Mouse (Mus musculus): ENCODE data around the gene Aff2. TPM values are rescaled to one million over a fixed set of nuclear protein-coding genes. Genes with fewer than 3 reads are reported as not detected.

Aff2 gene
- total RNA-seq (2021), result 1 to 10 TPM in 1 of 2 experiments, under 1 TPM in 1; 0.66 to 1.2 TPM
- long read RNA-seq, experiment 1, result 0 reads
- long read RNA-seq, experiment 2, result 0 reads

GRCm38 (mm10) chrX:69360238-69361054 lies at the start of gene Aff2:
TSS of gene Aff2 (plus strand) at chrX:69360294.
- TF ChIP-seq CTCF (IDR thresholded peaks at IDR 0.05), result no peak
- intact Hi-C loops (cut with DNase I), result no loop called here
- Histone ChIP-seq H3K4me3 (peak within 1 kb of the TSS; percentile 70), H3K27ac (peak within 1 kb of the TSS; percentile 43)
- DNase-seq, result peak; percentile 38

GRCm38 (mm10) chrX:69337296-69337695 lies 22.8 kb upstream of the Aff2 start:
- no peak for DNase-seq
- TF ChIP-seq CTCF (IDR thresholded peaks at IDR 0.05), result no peak
- intact Hi-C loops (cut with DNase I), result no loop called here
- Histone ChIP-seq H3K4me3 (no peak overlapping the region), H3K27ac (no peak overlapping the region)

DNA sequence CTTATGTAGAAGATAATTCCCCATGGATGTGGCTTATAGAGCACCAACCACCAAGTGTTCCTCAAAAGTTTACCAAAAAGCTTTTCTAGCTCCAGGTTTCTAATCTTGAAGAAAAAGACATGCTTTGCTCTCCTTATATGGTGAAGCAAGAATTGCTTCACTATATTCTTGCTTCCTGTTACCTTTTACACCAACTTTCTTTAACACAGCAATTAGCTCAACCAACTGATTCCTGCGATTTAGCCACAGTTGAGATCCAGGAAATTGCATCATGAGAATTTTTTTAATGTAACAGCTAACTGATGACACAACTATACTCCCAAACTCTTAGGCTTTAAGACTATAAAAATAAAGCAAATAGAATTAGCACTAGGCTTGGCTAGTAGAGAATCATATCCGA lies 4.5 kb upstream of the Aff2 start:
- Histone ChIP-seq H3K4me3 (no peak overlapping the region), H3K27ac (no peak overlapping the region)
- TF ChIP-seq CTCF (IDR thresholded peaks at IDR 0.05), result no peak
- DNase-seq, result no peak
- intact Hi-C loops (cut with DNase I), result no loop called here

DNA sequence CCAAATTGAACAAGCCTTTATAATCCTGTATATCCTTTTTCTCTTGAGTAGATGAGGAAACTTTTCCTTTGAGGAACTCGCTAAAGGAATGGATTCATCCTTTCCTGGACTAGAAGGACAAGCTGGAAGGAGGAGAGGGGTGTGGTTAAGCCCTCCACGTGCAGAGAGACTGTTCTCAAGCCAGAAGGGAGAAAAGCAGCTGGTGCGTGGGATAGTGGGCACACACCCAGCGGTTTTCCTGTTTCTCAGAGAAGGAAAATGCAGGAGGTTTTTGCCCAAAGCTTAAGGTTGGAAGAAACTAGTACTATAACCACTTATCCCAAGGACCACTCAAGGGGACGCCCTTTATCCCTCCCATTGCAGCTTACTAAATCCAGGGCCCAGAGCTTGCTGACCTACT lies 734 bp upstream of the Aff2 start:
- intact Hi-C loops (cut with DNase I), result no loop called here
- DNase-seq, result peak; percentile 24
- Histone ChIP-seq H3K4me3 (peak overlapping the region; percentile 70), H3K27ac (no peak overlapping the region)
- TF ChIP-seq CTCF (IDR thresholded peaks at IDR 0.05), result no peak

DNA sequence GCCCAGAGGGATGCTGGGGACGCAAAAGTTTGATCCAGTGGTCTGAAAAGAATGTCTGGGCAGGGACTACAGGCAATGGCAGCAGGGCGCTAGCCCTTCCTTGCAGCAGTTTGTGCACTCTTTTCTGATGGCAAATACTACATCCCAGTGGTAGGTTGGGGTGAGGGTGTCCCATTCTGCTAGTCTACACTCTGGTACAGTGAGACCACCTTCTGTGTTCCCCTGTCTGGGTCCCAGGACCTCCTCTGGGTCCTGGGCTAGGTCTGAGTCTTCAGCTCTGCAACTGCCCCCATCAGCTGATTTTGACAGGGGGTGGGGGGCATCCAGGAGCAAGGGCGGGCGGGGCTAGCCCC lies 233 bp upstream of the Aff2 start:
- intact Hi-C loops (cut with DNase I), result no loop called here
- Histone ChIP-seq H3K4me3 (peak overlapping the region; percentile 70), H3K27ac (no peak overlapping the region)
- TF ChIP-seq CTCF (IDR thresholded peaks at IDR 0.05), result no peak
- DNase-seq, result no peak

- intact Hi-C loops (cut with DNase I), result no loop called here
- TF ChIP-seq CTCF (IDR thresholded peaks at IDR 0.05), result no peak
- no peak for DNase-seq
- Histone ChIP-seq H3K27ac (no peak overlapping the region), H3K4me3 (peak overlapping the region; percentile 70)
These were observed 1.0 kb downstream of the Aff2 start for GRCm38 (mm10) chrX:69361055-69361558.

GRCm38 (mm10) chrX:69364198-69364597 lies 4.1 kb downstream of the Aff2 start:
- no peak for DNase-seq
- TF ChIP-seq CTCF (IDR thresholded peaks at IDR 0.05), result no peak
- H3K27ac ChIP-seq, result no peak overlapping the region
- no peak overlapping the region for H3K4me3 ChIP-seq
- intact Hi-C loops (cut with DNase I), result no loop called here

DNA sequence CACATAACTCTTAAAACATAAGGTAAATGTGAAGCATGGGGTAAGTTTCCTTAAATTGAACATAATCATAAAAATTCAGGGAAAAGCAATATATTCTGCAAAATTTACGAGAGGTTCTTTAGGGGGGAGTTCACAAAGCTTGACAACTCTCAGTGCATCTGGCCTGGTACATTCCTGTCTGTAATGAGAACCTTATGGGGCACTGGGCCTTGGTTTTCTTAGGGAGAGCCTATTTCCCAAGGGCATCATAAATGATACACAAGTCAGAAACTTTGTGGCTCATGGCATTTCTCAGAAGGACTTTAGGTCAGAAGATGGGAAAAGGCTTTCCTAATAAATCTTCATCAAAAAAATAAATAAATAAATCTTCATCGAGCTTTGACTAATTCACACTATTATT lies 13.2 kb downstream of the Aff2 start:
- intact Hi-C loops (cut with DNase I), result no loop called here
- no peak for DNase-seq
- Histone ChIP-seq H3K4me3 (no peak overlapping the region), H3K27ac (no peak overlapping the region)
- no peak for TF ChIP-seq CTCF (IDR thresholded peaks at IDR 0.05)

DNA sequence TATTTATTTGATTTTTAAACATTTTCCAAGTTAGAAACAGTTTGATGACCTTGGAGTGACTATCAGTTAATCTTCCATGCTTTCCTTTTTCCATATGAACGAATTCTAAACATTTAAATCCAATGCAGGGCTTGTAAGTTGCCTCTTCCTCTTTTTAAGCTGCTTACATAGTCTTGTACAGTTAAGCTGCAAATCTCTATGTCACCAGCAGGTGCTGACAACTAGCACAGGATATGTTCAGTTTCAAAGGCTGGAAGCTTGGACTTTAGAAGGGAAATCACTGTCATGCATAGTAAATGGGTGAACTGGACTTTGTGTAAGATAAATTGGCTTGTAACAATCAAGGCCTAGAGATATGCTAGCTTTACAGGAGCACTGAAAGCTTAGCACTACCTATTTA lies 29.6 kb downstream of the Aff2 start:
- DNase-seq, result no peak
- Histone ChIP-seq H3K4me3 (no peak overlapping the region), H3K27ac (no peak overlapping the region)
- no peak for TF ChIP-seq CTCF (IDR thresholded peaks at IDR 0.05)
- intact Hi-C loops (cut with DNase I), result no loop called here

DNA sequence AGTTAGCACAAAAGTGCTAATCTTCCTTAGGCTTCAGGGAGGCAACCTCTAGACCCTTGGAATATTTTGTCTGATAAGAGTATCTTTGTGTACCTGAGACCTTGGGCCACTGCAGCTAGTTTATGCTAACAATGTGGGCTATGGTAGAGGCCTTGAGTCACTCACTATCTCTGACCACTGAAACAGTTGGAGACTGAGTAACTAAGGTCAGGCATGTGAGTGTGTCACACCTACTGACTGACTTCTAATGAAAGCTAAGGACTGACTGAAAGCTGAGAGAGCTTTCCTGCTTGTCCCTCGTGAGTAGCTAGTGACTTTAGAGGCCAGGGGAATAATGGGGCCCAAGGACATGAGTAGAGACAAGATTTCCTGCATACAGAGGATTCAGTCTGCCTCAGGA lies 54.9 kb downstream of the Aff2 start:
- no peak for TF ChIP-seq CTCF (IDR thresholded peaks at IDR 0.05)
- Histone ChIP-seq H3K4me3 (no peak overlapping the region), H3K27ac (no peak overlapping the region)
- intact Hi-C loops (cut with DNase I), result no loop called here
- no peak for DNase-seq

GRCm38 (mm10) chrX:69438422-69438821 lies 78.3 kb downstream of the Aff2 start:
- H3K27ac ChIP-seq, result no peak overlapping the region
- DNase-seq, result no peak
- TF ChIP-seq CTCF (IDR thresholded peaks at IDR 0.05), result no peak
- intact Hi-C loops (cut with DNase I), result no loop called here
- no peak overlapping the region for H3K4me3 ChIP-seq

DNA sequence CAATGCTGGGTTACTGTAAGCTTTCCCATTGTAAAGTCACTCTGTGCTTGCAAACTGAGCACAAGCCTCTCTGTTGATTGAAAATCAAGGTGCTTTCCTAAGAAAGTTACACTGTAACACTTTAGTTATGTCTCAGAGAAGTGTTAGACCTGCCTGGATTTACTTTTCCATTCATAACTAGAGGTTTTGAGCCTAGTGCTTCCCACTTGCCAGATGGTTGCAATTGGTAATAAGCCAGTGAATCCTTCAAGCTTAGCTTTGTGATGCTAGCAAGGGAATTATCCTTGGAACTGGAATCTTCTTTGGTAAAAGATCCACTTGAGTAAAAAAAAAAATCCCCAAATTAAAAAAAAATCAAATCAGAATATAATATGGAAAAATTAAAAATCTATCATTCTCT lies 81.8 kb downstream of the Aff2 start:
- no peak overlapping the region for H3K27ac ChIP-seq
- TF ChIP-seq CTCF (IDR thresholded peaks at IDR 0.05), result no peak
- DNase-seq, result no peak
- intact Hi-C loops (cut with DNase I), result no loop called here
- no peak overlapping the region for H3K4me3 ChIP-seq

DNA sequence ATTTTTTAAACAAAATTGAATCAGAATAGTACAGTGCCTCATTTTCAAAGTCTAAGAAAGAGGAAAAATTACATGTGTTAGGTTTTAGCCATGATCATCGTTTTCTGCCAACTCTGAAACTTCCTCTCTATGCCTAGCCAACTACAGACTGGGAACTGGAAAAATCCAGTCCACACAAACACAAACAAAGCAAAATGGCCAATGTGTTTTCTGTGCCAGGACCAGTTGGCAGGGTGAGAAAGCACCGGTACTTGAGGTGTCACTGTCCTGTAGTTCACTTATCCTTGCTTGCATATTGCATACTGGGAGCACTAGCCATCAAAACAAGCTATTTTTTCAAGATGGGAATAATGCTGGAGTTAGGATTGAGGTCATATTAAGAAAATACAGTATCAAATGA lies 100.8 kb downstream of the Aff2 start:
- no peak for DNase-seq
- intact Hi-C loops (cut with DNase I), result no loop called here
- no peak for TF ChIP-seq CTCF (IDR thresholded peaks at IDR 0.05)

GRCm38 (mm10) chrX:69502061-69502460 lies 142.0 kb downstream of the Aff2 start:
- H3K4me3 ChIP-seq, result no peak overlapping the region
- H3K27ac ChIP-seq, result no peak overlapping the region
- DNase-seq, result no peak
- TF ChIP-seq CTCF (IDR thresholded peaks at IDR 0.05), result no peak
- intact Hi-C loops (cut with DNase I), result no loop called here

More for the DNA sequence above, 100.8 kb downstream of the Aff2 start:
- H3K4me3 ChIP-seq, result no peak overlapping the region
- no peak overlapping the region for H3K27ac ChIP-seq
